Mouse (Mus musculus) liver, postnatal 0 days (tissue): Measurements from ENCODE around the gene Dnttip1. TPM values are rescaled to one million over a fixed set of nuclear protein-coding genes. Genes with fewer than 3 reads are reported as not detected.
"Not testable (repeated sequence)": the region's sequence is repeated elsewhere in the genome, so short reads cannot be mapped to it uniquely, and the experiment has no call there.

ENCODE experiments used
- ATAC-seq: fragments of 200-750 bp; cut with Nextera tagmentation; 2 replicates; pipeline ENCODE4 v1.8.0; 2017; ENCODE audit warnings: mild to moderate bottlenecking, moderate library complexity
- DNase-seq: peaks from one replicate; pipeline ENCODE4 v3.0.0-alpha.2; 2016
- H3K27ac ChIP-seq: fragments of 300-500 bp; sonication (generic); 2 replicates; pipeline ENCODE4 v1.5.1; 2014; ENCODE audit warnings: antibody characterized with exemption, moderate library complexity, mild to moderate bottlenecking, low read depth
- H3K27me3 ChIP-seq: fragments of 300-500 bp; sonication (generic); 2 replicates; pipeline ENCODE4 v1.6.1; 2014; ENCODE audit warnings: low read length, control low read depth, mixed read lengths; ENCODE audit not compliant: insufficient read depth
- H3K36me3 ChIP-seq: fragments of 300-500 bp; sonication (generic); replicated peaks from 2 replicates; pipeline ENCODE4 v1.6.1; 2014; ENCODE audit warnings: mild to moderate bottlenecking, control low read depth, low read length, moderate library complexity, mixed read lengths; ENCODE audit not compliant: insufficient read depth
- H3K4me1 ChIP-seq: fragments of 300-500 bp; sonication (generic); 2 replicates; pipeline ENCODE4 v1.6.1; 2014; ENCODE audit warnings: antibody characterized with exemption, mild to moderate bottlenecking, control low read depth; ENCODE audit not compliant: insufficient read depth
- H3K4me2 ChIP-seq: fragments of 300-500 bp; sonication (generic); 2 replicates; pipeline ENCODE4 v1.6.1; 2014; ENCODE audit warnings: low read depth, mild to moderate bottlenecking, low read length, moderate library complexity, mixed read lengths
- H3K4me3 ChIP-seq: fragments of 300-500 bp; sonication (generic); 2 replicates; pipeline ENCODE4 v1.5.1; 2014; ENCODE audit warnings: low read depth, low read length
- H3K9ac ChIP-seq: fragments of 300-500 bp; sonication (generic); replicated peaks from 2 replicates; pipeline ENCODE4 v1.6.1; 2014; ENCODE audit warnings: mild to moderate bottlenecking, moderate library complexity
- H3K9me3 ChIP-seq: fragments of 300-500 bp; sonication (generic); 2 replicates; pipeline ENCODE4 v1.6.1; 2016; ENCODE audit warnings: mild to moderate bottlenecking, control low read depth, low read length, mixed read lengths
- CTCF ChIP-seq: sonication (generic); IDR thresholded peaks from 2 replicates; pipeline ENCODE4 v1.5.1; 2016; ENCODE audit warnings: antibody characterized with exemption, low read depth
- EP300 ChIP-seq: IDR thresholded peaks from 2 replicates; pipeline ENCODE4 v1.6.1; 2016; ENCODE audit warnings: antibody characterized with exemption, low read depth, mild to moderate bottlenecking
- WGBS: fragments of 180-500 bp; shearing (Covaris S2); extraction: QIAGEN DNeasy Blood & Tissue Kit; methylation state at CpG from one replicate; pipeline ENCODE4 v1.1.7; 2014; ENCODE audit not compliant: insufficient replicate concordance; 5-methylcytosine and 5-hydroxymethylcytosine counted together
- polyA plus RNA-seq: library from polyadenylated mRNA; unstranded; fragments of >200 nt; fragmentation: Nextera tagmentation; extraction: Ambion mirVana; gene quantifications from 2 replicates; pipeline ENCODE4 v1.2.1, GENCODE M21; 2015

The Dnttip1 gene
- polyA plus RNA-seq, 1 experiment from 2014 or later = 33.7 TPM

DNA sequence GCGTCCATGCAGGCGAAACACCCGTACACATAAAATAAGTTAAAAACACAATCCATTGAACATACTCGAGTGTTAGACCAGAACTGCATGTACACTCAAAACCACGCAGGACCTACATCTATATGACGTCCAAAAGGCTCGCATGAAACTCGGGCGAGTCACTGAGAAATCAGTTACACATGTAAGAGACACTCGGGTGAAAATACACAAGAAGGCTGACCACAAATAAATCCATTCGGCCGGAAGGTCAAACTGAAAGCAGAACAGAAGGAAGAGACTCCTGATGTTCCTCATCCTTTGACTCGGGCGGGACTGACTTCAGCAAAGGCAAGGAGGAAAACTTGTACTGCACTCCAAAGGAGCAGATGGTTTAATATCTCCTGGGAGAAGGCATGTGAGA is 39.8 kb upstream of the Dnttip1 start:
- H3K9ac ChIP-seq = no peak overlapping the region
- no peak for ATAC-seq
- no peak overlapping the region for H3K4me2 ChIP-seq
- H3K4me1 ChIP-seq = no peaks in the 10 kb centered on the region
- no peak for DNase-seq
- TF ChIP-seq CTCF = no peak
- no peak for TF ChIP-seq EP300
- H3K9me3 ChIP-seq = no peaks in the 10 kb centered on the region
- H3K4me3 ChIP-seq = no peak overlapping the region
- no peaks in the 10 kb centered on the region for H3K27me3 ChIP-seq
- 83% methylated on average over 14 of the region's 14 CpGs for WGBS
- H3K27ac ChIP-seq = no peak overlapping the region
- H3K36me3 ChIP-seq = no peaks in the 10 kb centered on the region

DNA sequence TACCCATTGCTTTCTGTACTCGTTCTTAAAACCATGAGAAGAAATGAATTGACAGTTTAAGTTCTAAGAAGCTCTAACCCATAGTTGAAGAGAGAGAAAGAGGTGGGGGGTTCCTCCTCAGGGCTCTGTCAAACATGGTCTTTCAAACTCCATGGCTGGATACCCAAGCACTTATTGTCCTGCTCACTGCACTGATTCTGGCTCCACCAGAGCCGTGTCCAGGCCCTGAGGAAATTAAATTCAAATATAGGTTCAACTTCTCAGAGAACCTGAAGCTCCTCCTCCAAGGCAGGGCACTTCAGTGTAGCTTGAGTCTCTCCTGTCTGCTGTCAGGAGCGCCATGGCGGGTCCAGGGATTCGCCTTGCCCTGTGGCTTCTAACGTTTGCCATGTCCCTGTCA is 30.8 kb upstream of the Dnttip1 start, which contains the start of gene Spint5:
Spint5 (plus strand) TSS at position 301 of the 400 bp plus-strand sequence.
- no peak for DNase-seq
- no peaks in the 10 kb centered on the region for H3K9me3 ChIP-seq
- H3K27me3 ChIP-seq = no peaks in the 10 kb centered on the region
- H3K9ac ChIP-seq = no peak within 1 kb of the TSS
- H3K4me1 ChIP-seq = no peaks in the 10 kb centered on the region
- H3K4me2 ChIP-seq = no peak within 1 kb of the TSS
- no peak for TF ChIP-seq EP300
- no peak for TF ChIP-seq CTCF
- 65% methylated on average over 6 of the region's 6 CpGs for WGBS
- H3K4me3 ChIP-seq = no peak within 1 kb of the TSS
- H3K27ac ChIP-seq = no peak within 1 kb of the TSS
- no peak for ATAC-seq
- H3K36me3 ChIP-seq = no peaks in the 10 kb centered on the region

DNA sequence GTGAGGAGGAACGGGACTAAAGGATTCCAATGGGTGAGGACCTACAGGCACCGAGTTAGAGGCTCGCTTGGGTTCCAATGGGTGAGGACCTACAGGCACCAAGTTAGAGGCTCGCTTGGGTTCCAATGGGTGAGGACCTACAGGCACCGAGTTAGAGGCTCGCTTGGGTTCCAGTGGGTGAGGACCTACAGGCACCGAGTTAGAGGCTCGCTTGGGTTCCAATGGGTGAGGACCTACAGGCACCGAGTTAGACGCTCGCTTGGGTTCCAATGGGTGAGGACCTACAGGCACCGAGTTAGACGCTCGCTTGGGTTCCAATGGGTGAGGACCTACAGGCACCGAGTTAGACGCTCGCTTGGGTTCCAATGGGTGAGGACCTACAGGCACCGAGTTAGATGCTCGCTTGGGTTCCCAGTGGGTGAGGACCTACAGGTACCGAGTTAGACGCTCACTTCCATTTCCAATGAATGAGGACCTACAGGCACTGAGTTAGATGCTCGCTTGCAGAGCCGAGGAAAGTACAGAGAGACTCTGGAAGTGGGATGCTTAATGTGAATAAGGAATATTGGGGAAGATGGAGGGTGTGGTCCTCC is 29.5 kb upstream of the Dnttip1 start:
- 87% methylated on average over 20 of the region's 23 CpGs for WGBS
- ATAC-seq, H3K4me3 ChIP-seq, H3K4me2 ChIP-seq, DNase-seq, H3K9me3 ChIP-seq, H3K27ac ChIP-seq, H3K9ac ChIP-seq, H3K36me3 ChIP-seq, H3K4me1 ChIP-seq, H3K27me3 ChIP-seq: not testable (repeated sequence)

DNA sequence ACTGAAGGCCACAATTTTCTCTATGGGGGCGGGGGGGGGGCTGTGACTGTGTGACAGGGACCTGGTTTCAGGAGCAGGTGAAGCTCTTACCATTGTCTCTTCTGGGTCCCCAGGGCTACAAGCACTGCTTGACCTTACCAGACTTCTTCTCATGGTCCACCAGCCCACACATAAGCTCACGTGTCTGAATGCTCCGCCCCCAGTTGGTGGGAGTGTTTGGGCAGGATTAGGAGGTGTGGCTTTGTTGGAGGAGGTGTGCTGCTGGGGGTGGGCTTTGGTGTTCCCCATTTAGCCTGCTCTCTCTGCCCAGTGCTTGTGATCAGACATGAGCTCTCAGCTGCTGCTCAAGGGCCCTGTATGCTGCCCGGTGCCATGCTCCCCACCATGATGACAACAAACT is 22.5 kb upstream of the Dnttip1 start:
- Histone ChIP-seq H3K9ac (no peak overlapping the region), H3K4me2 (no peak overlapping the region), H3K9me3 (no peaks in the 10 kb centered on the region), H3K27me3 (no peaks in the 10 kb centered on the region), H3K4me1 (no peaks in the 10 kb centered on the region), H3K4me3 (no peak overlapping the region), H3K27ac (no peak overlapping the region), H3K36me3 (no peaks in the 10 kb centered on the region)
- ATAC-seq (no peak), DNase-seq (no peak)
- 57% methylated on average over 4 of the region's 4 CpGs for WGBS
- TF ChIP-seq CTCF = no peak
- no peak for TF ChIP-seq EP300

DNA sequence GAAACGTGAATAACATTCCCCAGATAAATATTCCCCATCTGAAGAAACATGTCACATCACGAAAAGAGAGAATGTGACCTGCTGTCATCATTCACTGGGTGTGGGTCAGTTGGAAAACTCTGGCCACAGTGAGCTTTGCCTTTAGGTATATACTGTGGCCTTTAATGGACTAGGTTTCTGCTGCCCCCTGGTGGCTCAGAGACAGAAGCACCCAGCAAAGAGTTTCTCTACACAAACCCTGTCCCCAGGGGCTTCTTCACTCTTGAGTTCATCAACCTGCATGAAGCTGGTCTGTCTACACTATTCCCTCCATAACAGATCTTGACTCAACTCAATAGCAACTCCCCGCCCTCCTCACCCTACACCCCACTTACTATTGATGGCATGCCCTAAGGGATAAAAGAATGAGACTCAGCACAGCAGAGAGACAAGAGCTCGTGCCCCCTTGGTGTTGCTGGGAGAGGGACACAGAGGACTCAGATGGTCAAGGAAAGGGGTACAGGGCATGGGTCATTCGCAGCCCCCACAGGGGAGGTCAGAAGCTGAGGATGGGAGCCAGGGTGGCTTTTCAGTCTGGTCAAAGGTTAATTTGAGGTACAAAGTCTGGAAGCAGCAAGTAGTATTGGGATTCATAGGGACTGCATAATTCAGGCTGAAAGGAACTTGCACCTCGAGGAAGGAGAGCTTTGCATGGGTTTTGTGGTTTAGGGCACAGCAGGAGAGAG is 19.7 kb upstream of the Dnttip1 start:
- whole genome bisulfite sequencing = 15% methylated on average over 6 of the region's 6 CpGs
- peak; percentile 61 for ATAC-seq
- no peak overlapping the region for H3K4me2 ChIP-seq
- H3K27ac ChIP-seq = no peak overlapping the region
- no peak overlapping the region for H3K9ac ChIP-seq
- peak; percentile 79 for DNase-seq
- peak; percentile 91 for TF ChIP-seq CTCF
- no peak for TF ChIP-seq EP300
- H3K9me3 ChIP-seq = no peaks in the 10 kb centered on the region
- no peak overlapping the region for H3K4me3 ChIP-seq
- H3K36me3 ChIP-seq = no peaks in the 10 kb centered on the region
- H3K4me1 ChIP-seq = no peaks in the 10 kb centered on the region
- H3K27me3 ChIP-seq = no peaks in the 10 kb centered on the region

DNA sequence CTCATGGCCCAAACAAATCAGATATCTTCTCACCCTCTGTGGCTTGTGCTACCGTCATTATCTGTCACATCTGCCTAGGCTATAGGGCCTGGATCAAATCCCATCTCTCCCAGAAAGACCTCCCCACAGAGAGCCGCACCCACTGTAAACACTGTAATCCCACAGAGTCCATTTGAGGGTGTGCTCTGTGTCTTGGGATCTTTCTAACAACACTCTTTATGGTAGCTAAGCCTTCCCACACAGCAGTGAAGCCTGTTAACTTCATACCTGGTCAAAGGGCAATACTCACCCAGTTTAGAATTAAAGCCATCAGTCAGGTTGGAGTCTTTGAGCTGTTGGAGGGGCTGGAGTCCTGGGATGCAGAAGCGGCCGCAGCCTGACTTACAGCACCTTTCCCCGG is 14.1 kb upstream of the Dnttip1 start:
- Histone ChIP-seq H3K36me3 (no peaks in the 10 kb centered on the region), H3K9ac (no peak overlapping the region), H3K27ac (no peak overlapping the region), H3K4me2 (no peak overlapping the region), H3K27me3 (no peaks in the 10 kb centered on the region), H3K4me3 (no peak overlapping the region), H3K9me3 (no peaks in the 10 kb centered on the region), H3K4me1 (no peaks in the 10 kb centered on the region)
- TF ChIP-seq EP300 (no peak), CTCF (no peak)
- ATAC-seq (no peak), DNase-seq (no peak)
- 67% methylated on average over 5 of the region's 5 CpGs for WGBS
